Mouse (Mus musculus): ENCODE measurements around the gene Impg2.

Gene Impg2

GRCm38 (mm10) chr16:56298836-56299235 lies 94.7 kb downstream of the Impg2 start:
- DNase-seq (ENCODE audit: low spot score in 2 of 2): no peak

- no peak for DNase-seq (ENCODE audit: low spot score in 2 of 2)
These were observed 98.9 kb downstream of the Impg2 start for GRCm38 (mm10) chr16:56302996-56303395.

GRCm38 (mm10) chr16:56304167-56304566 lies 100.1 kb downstream of the Impg2 start:
- no peak for DNase-seq (ENCODE audit: low spot score in 2 of 2)

GRCm38 (mm10) chr16:56307575-56307974 lies 103.5 kb downstream of the Impg2 start:
- DNase-seq (ENCODE audit: low spot score in 2 of 2): no peak

- DNase-seq (ENCODE audit: low spot score in 2 of 2): no peak
These were observed 107.2 kb downstream of the Impg2 start for GRCm38 (mm10) chr16:56311291-56311690.

All from urinary bladder, adult 18-20 months (tissue).